Mouse (Mus musculus): ENCODE measurements around the gene Nwd2. TPM values are rescaled to one million over a fixed set of nuclear protein-coding genes. Genes with fewer than 3 reads are reported as not detected.
A peak's percentile ranks its signal among the peaks of the same experiment; 100 is the strongest.

Gene Nwd2
- polyA plus RNA-seq, 1 experiment from 2014 or later, result not detected

- DNase-seq (ENCODE audit: low spot score), result no peak
- Histone ChIP-seq H3K36me3 (no peaks in the 10 kb centered on the region), H3K9me3 (replicated peaks) (no peaks in the 10 kb centered on the region), H3K4me3 (no peak overlapping the region), H3K27me3 (ENCODE audit: low read depth, poor library complexity, severe bottlenecking) (no peaks in the 10 kb centered on the region), H3K4me1 (no peaks in the 10 kb centered on the region), H3K27ac (no peak overlapping the region)
- 91% methylated on average over 4 of the region's 4 CpGs for WGBS
Observed at GRCm38 (mm10) chr5:63768220-63768619, 119.3 kb downstream of the Nwd2 start.

DNA sequence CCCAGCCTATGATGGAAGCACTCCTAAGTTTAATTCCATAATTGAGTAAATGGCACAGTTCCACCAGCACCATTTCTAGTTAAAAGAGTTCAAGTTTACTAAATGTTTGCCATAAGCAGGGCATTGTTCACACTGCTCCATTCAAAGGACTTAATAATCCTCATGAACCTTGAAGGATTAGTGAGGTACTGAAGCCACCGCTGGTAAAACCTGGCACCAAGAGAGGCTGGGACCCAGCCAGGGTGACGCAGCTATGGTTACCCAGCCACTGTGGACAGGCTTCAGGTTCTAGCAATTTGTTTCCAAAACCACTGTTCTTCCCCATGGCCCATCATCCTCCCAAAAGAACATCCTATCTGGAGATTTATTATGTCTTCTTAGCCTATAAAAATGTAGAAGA lies 124.1 kb downstream of the Nwd2 start:
- no peaks in the 10 kb centered on the region for H3K4me1 ChIP-seq
- H3K4me3 ChIP-seq, result no peak overlapping the region
- 92% methylated on average over 2 of the region's 2 CpGs for WGBS

GRCm38 (mm10) chr5:63773603-63774002 lies 124.7 kb downstream of the Nwd2 start:
- Histone ChIP-seq H3K9me3 (replicated peaks) (no peaks in the 10 kb centered on the region), H3K4me1 (no peaks in the 10 kb centered on the region)
- WGBS, result 76% methylated on average over 1 of the region's 1 CpGs

More for the DNA sequence above, 124.1 kb downstream of the Nwd2 start:
- no peak for DNase-seq (ENCODE audit: low spot score)
- Histone ChIP-seq H3K36me3 (no peaks in the 10 kb centered on the region), H3K27ac (no peak overlapping the region), H3K27me3 (ENCODE audit: low read depth, poor library complexity, severe bottlenecking) (no peaks in the 10 kb centered on the region), H3K9me3 (replicated peaks) (no peaks in the 10 kb centered on the region)

GRCm38 (mm10) chr5:63788156-63788826 lies 139.4 kb downstream of the Nwd2 start:
- H3K27ac ChIP-seq, result no peak overlapping the region
- H3K27me3 ChIP-seq (ENCODE audit: low read depth, poor library complexity, severe bottlenecking), result no peaks in the 10 kb centered on the region
- WGBS, result 90% methylated on average over 10 of the region's 10 CpGs
- no peaks in the 10 kb centered on the region for H3K36me3 ChIP-seq
- no peaks in the 10 kb centered on the region for H3K4me1 ChIP-seq
- no peaks in the 10 kb centered on the region for H3K9me3 ChIP-seq (replicated peaks)
- no peak overlapping the region for H3K4me3 ChIP-seq
- DNase-seq (ENCODE audit: low spot score), result no peak

More at GRCm38 (mm10) chr5:63773603-63774002, 124.7 kb downstream of the Nwd2 start:
- no peak for DNase-seq (ENCODE audit: low spot score)
- no peak overlapping the region for H3K4me3 ChIP-seq
- no peak overlapping the region for H3K27ac ChIP-seq
- H3K36me3 ChIP-seq, result no peaks in the 10 kb centered on the region
- H3K27me3 ChIP-seq (ENCODE audit: low read depth, poor library complexity, severe bottlenecking), result no peaks in the 10 kb centered on the region

DNA sequence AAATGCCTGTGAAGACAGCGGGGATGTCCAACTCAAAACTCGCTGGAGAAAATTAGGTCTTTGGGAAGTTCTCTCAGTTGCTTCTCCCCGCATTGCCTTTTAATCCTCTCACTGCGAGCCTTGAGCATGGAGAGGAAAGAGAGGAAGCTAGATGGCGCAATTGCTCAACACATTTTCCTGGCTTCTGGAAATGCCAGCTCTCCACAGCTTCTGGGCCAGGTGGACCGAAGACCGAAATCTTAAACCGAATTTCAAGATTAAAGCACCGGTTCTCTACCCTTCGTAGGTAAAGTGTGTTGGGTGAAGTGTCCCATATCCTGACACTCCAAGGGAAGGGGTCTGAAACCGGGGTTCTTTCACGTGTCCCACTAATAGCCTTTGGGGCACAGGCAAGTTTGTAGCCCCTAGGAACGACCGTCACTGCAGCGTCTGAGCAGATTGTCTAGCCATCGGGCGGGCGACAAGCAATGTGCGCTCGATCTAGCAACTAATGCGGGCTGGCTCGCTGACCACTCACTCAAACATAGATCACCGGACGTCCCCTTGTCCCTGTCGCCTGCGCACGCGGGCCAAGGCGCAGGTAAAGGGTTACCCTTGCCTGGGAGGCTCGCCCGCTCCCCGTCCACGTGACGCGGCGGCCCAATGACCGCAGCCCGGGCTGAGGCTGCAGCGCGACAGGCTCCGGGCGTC lies 163.1 kb downstream of the Nwd2 start, which contains the start of gene 0610040J01Rik:
Gene 0610040J01Rik, plus strand, starts transcription at position 545 of the 690 bp plus-strand sequence.
- Histone ChIP-seq H3K36me3 (no peaks in the 10 kb centered on the region), H3K27ac (peak within 1 kb of the TSS; percentile 82), H3K4me3 (peak within 1 kb of the TSS; percentile 62), H3K27me3 (ENCODE audit: low read depth, poor library complexity, severe bottlenecking) (peaks cover 30% of the 10 kb centered on the region), H3K9me3 (replicated peaks) (no peaks in the 10 kb centered on the region), H3K4me1 (peaks cover 9% of the 10 kb centered on the region)
- 3% methylated on average over 42 of the region's 42 CpGs for WGBS
- peak; percentile 77 for DNase-seq (ENCODE audit: low spot score)

DNA sequence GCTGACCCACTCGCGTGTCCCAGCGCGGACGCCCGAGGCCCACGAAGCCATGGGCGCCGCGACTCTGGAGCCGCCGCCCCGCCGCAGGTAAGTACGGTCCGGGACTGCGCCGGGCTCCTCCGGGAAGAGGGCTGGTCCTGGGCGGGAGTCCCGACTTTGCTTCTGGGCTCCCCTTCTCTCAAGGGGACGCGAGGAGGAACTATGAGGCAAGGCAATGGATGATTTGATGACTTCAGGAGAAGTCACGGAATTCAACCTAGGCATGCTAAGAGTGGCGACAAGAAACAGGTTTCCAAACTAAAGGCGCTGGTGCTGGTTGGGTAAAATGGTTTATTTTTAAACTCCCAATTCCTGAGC lies 163.6 kb downstream of the Nwd2 start:
- Histone ChIP-seq H3K27ac (peak overlapping the region; percentile 82), H3K27me3 (ENCODE audit: low read depth, poor library complexity, severe bottlenecking) (peaks cover 30% of the 10 kb centered on the region), H3K4me3 (peak overlapping the region; percentile 62), H3K36me3 (no peaks in the 10 kb centered on the region), H3K9me3 (replicated peaks) (no peaks in the 10 kb centered on the region), H3K4me1 (peaks cover 9% of the 10 kb centered on the region)
- no peak for DNase-seq (ENCODE audit: low spot score)
- 1% methylated on average over 26 of the region's 26 CpGs for WGBS

GRCm38 (mm10) chr5:63816643-63817042 lies 167.7 kb downstream of the Nwd2 start:
- peaks cover 29% of the 10 kb centered on the region for H3K27me3 ChIP-seq (ENCODE audit: low read depth, poor library complexity, severe bottlenecking)
- no peak overlapping the region for H3K4me3 ChIP-seq
- H3K27ac ChIP-seq, result no peak overlapping the region
- no peak for DNase-seq (ENCODE audit: low spot score)
- H3K4me1 ChIP-seq, result peaks cover 13% of the 10 kb centered on the region
- no peaks in the 10 kb centered on the region for H3K36me3 ChIP-seq
- H3K9me3 ChIP-seq (replicated peaks), result no peaks in the 10 kb centered on the region
- 83% methylated on average over 7 of the region's 7 CpGs for WGBS

- 86% methylated on average over 5 of the region's 5 CpGs for WGBS
- H3K4me3 ChIP-seq, result no peak overlapping the region
- peaks cover 13% of the 10 kb centered on the region for H3K4me1 ChIP-seq
- H3K27ac ChIP-seq, result no peak overlapping the region
- H3K36me3 ChIP-seq, result no peaks in the 10 kb centered on the region
- DNase-seq (ENCODE audit: low spot score), result no peak
- H3K9me3 ChIP-seq (replicated peaks), result no peaks in the 10 kb centered on the region
- H3K27me3 ChIP-seq (ENCODE audit: low read depth, poor library complexity, severe bottlenecking), result peaks cover 23% of the 10 kb centered on the region
Observed at GRCm38 (mm10) chr5:63817270-63817669, 168.4 kb downstream of the Nwd2 start.

GRCm38 (mm10) chr5:63818975-63819374 lies 170.1 kb downstream of the Nwd2 start:
- Histone ChIP-seq H3K27me3 (ENCODE audit: low read depth, poor library complexity, severe bottlenecking) (peaks cover 6% of the 10 kb centered on the region; the same call in 1 of the 2 replicates), H3K4me1 (peaks cover 12% of the 10 kb centered on the region), H3K4me3 (no peak overlapping the region), H3K9me3 (replicated peaks) (no peaks in the 10 kb centered on the region), H3K36me3 (no peaks in the 10 kb centered on the region), H3K27ac (no peak overlapping the region)
- 36% methylated on average over 4 of the region's 4 CpGs for WGBS
- no peak for DNase-seq (ENCODE audit: low spot score)

DNA sequence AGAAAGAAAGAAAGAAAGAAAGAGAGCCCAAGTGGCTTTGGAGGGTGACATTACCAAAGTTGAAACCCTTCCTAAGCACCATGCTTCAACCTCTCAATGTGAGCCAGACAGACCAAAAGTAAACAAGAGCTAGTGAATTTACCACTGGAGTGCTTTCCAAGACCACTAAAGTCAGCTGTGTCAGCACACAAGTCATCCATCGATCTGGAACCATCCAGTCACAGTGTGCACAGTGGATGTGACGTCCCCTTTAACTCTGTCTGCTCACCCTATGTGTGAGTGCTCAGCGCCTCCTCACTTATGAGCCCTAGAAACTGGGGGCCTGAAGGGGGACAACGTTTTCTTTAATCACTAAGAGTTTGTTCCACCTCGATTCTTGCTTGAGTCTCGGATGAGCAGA lies 170.6 kb downstream of the Nwd2 start:
- Histone ChIP-seq H3K9me3 (replicated peaks) (no peaks in the 10 kb centered on the region), H3K27ac (no peak overlapping the region), H3K27me3 (ENCODE audit: low read depth, poor library complexity, severe bottlenecking) (peaks cover under 1% of the 10 kb centered on the region; the same call in 1 of the 2 replicates), H3K36me3 (no peaks in the 10 kb centered on the region), H3K4me3 (no peak overlapping the region), H3K4me1 (peaks cover 12% of the 10 kb centered on the region)
- no peak for DNase-seq (ENCODE audit: low spot score)
- 78% methylated on average over 6 of the region's 6 CpGs for WGBS

- no peak for DNase-seq (ENCODE audit: low spot score)
- Histone ChIP-seq H3K27me3 (ENCODE audit: low read depth, poor library complexity, severe bottlenecking) (no peaks in the 10 kb centered on the region), H3K36me3 (no peaks in the 10 kb centered on the region), H3K27ac (no peak overlapping the region), H3K9me3 (replicated peaks) (no peaks in the 10 kb centered on the region), H3K4me1 (peaks cover 12% of the 10 kb centered on the region), H3K4me3 (no peak overlapping the region)
- WGBS, result 89% methylated on average over 5 of the region's 5 CpGs
Observed at GRCm38 (mm10) chr5:63821176-63821575, 172.3 kb downstream of the Nwd2 start.

- no peaks in the 10 kb centered on the region for H3K36me3 ChIP-seq
- H3K4me1 ChIP-seq, result peaks cover 12% of the 10 kb centered on the region
- WGBS, result 60% methylated on average over 8 of the region's 8 CpGs
- H3K4me3 ChIP-seq, result no peak overlapping the region
- DNase-seq (ENCODE audit: low spot score), result no peak
- no peak overlapping the region for H3K27ac ChIP-seq
- no peaks in the 10 kb centered on the region for H3K27me3 ChIP-seq (ENCODE audit: low read depth, poor library complexity, severe bottlenecking)
- no peaks in the 10 kb centered on the region for H3K9me3 ChIP-seq (replicated peaks)
Observed at GRCm38 (mm10) chr5:63821860-63822259, 173.0 kb downstream of the Nwd2 start.
